Mouse (Mus musculus) C2C12 (cell line): Measurements from ENCODE around the gene Zbtb8b. TPM values are rescaled to one million over a fixed set of nuclear protein-coding genes. Genes with fewer than 3 reads are reported as not detected.

Experiments
- H3K27me3 ChIP-seq: one replicate; pipeline ENCODE4 v1.6.1; 2011; ENCODE audit not compliant: control insufficient read depth, insufficient read depth, insufficient read length
- H3K36me3 ChIP-seq: one replicate; pipeline ENCODE4 v1.6.1; 2011; ENCODE audit not compliant: control insufficient read depth, insufficient read depth
- H3K4me3 ChIP-seq: one replicate; pipeline ENCODE4 v1.5.1; 2011; ENCODE audit warnings: mild to moderate bottlenecking, control low read depth; ENCODE audit not compliant: poor library complexity, insufficient read depth, severe bottlenecking
- H3K79me2 ChIP-seq: one replicate; pipeline ENCODE4 v1.6.1; 2011; ENCODE audit not compliant: control insufficient read depth, insufficient read depth
- H3K79me3 ChIP-seq: one replicate; pipeline ENCODE4 v1.6.1; 2011; ENCODE audit warnings: low read depth, control low read depth
- H3ac ChIP-seq: one replicate; pipeline ENCODE3; 2011; ENCODE audit warnings: low read depth; ENCODE audit not compliant: control insufficient read depth, insufficient read length
- CEBPB ChIP-seq: IDR thresholded peaks from one replicate; pipeline ENCODE4 v1.6.1; 2011; ENCODE audit warnings: low read depth, mild to moderate bottlenecking, control low read depth, moderate library complexity
- CTCF ChIP-seq: IDR thresholded peaks from one replicate; pipeline ENCODE4 v1.5.1; 2011; ENCODE audit not compliant: control insufficient read depth, insufficient read depth, insufficient read length
- FOSL1 ChIP-seq: IDR thresholded peaks from one replicate; pipeline ENCODE4 v1.8.0; 2011; ENCODE audit warnings: mild to moderate bottlenecking, low read length; ENCODE audit not compliant: poor library complexity, insufficient read depth, severe bottlenecking
- MAX ChIP-seq: IDR thresholded peaks from one replicate; pipeline ENCODE4 v1.6.1; 2011; ENCODE audit warnings: mild to moderate bottlenecking, control low read depth
- MYOD1 ChIP-seq: IDR thresholded peaks from one replicate; pipeline ENCODE4 v1.6.1; 2011; ENCODE audit warnings: low read depth; ENCODE audit not compliant: control insufficient read depth, insufficient read length
- MYOG ChIP-seq: IDR thresholded peaks from one replicate; pipeline ENCODE4 v1.6.1; 2011; ENCODE audit not compliant: control insufficient read depth, insufficient read length; ENCODE audit errors: extremely low read depth
- USF1 ChIP-seq: IDR thresholded peaks from one replicate; pipeline ENCODE4 v1.6.1; 2011; ENCODE audit warnings: low read depth, mild to moderate bottlenecking, control low read depth, moderate library complexity
- polyA plus RNA-seq: library from polyadenylated mRNA; unstranded; fragments of >200 nt; fragmentation: generic; extraction: Trizol; gene quantifications from one replicate; pipeline ENCODE4 v1.2.1, GENCODE M21; 2012; ENCODE audit warnings: missing spikeins

The Zbtb8b gene
- polyA plus RNA-seq, 1 experiment = not detected

DNA sequence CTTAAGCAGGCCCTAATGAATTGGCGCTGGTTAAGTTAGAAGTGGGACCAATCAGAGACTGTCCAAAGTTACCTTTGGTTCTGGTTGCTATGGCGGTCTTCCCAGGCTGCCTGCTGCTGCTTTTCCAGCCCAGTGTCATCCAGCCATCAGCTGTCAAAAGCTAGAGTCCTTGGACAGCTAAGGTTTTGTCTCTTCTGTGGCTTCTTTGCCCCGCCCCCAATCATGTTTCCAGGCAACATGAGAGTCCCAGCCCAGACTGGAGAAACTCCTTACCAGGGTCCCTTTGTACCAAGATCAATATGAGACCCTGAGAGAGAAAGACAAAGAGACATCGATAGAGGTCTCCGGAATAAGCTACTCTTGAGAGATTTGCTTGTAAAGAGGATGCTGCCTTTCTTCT lies 52.2 kb downstream of the Zbtb8b start:
- no peak overlapping the region for H3ac ChIP-seq
- H3K79me2 ChIP-seq = no peaks in the 10 kb centered on the region
- H3K4me3 ChIP-seq = no peak overlapping the region
- H3K36me3 ChIP-seq = no peaks in the 10 kb centered on the region
- H3K27me3 ChIP-seq = no peaks in the 10 kb centered on the region
- no peak for TF ChIP-seq USF1
- no peak for TF ChIP-seq MYOD1
- no peak for TF ChIP-seq CTCF
- TF ChIP-seq CEBPB = no peak
- no peak for TF ChIP-seq FOSL1
- no peak for TF ChIP-seq MAX
- no peak for TF ChIP-seq MYOG
- no peaks in the 10 kb centered on the region for H3K79me3 ChIP-seq

- TF ChIP-seq FOSL1 = no peak
- TF ChIP-seq MAX = no peak
- TF ChIP-seq CTCF = no peak
- TF ChIP-seq MYOG = no peak
- H3K4me3 ChIP-seq = no peak overlapping the region
- no peaks in the 10 kb centered on the region for H3K27me3 ChIP-seq
- H3K36me3 ChIP-seq = no peaks in the 10 kb centered on the region
- no peak overlapping the region for H3ac ChIP-seq
- no peaks in the 10 kb centered on the region for H3K79me2 ChIP-seq
- H3K79me3 ChIP-seq = no peaks in the 10 kb centered on the region
Observed at GRCm38 (mm10) chr4:129386989-129387388, 53.7 kb downstream of the Zbtb8b start.

- TF ChIP-seq FOSL1 (no peak), MAX (no peak), USF1 (no peak), MYOD1 (no peak), CEBPB (no peak)
- Histone ChIP-seq H3K36me3 (no peaks in the 10 kb centered on the region), H3ac (no peak overlapping the region), H3K79me2 (no peaks in the 10 kb centered on the region), H3K4me3 (no peak overlapping the region), H3K79me3 (no peaks in the 10 kb centered on the region), H3K27me3 (no peaks in the 10 kb centered on the region)
Observed at GRCm38 (mm10) chr4:129386269-129386946, 54.2 kb downstream of the Zbtb8b start.

- Histone ChIP-seq H3K79me2 (no peaks in the 10 kb centered on the region), H3K4me3 (no peak overlapping the region), H3K27me3 (no peaks in the 10 kb centered on the region), H3ac (no peak overlapping the region), H3K79me3 (no peaks in the 10 kb centered on the region), H3K36me3 (no peaks in the 10 kb centered on the region)
- TF ChIP-seq MYOG (no peak), FOSL1 (no peak), MYOD1 (no peak), USF1 (no peak), MAX (no peak), CTCF (no peak), CEBPB (no peak)
Observed at GRCm38 (mm10) chr4:129385685-129386084, 55.0 kb downstream of the Zbtb8b start.

DNA sequence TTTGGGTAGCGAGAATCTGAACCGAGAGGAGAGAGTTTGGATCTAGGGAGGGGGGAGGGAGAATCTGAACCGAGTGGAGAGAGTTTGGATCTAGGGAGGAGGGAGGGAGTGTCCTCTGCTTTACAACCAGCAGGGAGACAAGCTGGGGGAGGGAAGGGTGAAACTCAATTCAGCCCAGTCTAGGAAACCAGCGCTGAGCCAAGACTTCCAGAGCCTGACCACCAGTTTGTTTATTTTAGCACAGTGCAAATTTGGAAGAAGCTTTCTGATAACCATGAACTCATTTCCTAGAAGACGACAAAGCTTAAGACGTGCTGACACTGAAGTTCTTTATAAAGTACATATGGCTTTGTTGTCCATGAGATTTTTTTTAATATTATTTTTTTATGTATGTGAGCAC lies 56.2 kb downstream of the Zbtb8b start:
- Histone ChIP-seq H3K27me3 (no peaks in the 10 kb centered on the region), H3ac (no peak overlapping the region), H3K79me2 (no peaks in the 10 kb centered on the region), H3K36me3 (no peaks in the 10 kb centered on the region), H3K79me3 (no peaks in the 10 kb centered on the region), H3K4me3 (no peak overlapping the region)
- TF ChIP-seq CEBPB = no peak
- no peak for TF ChIP-seq MAX
- no peak for TF ChIP-seq USF1
- no peak for TF ChIP-seq FOSL1
- no peak for TF ChIP-seq CTCF
- TF ChIP-seq MYOG = no peak
- TF ChIP-seq MYOD1 = no peak

GRCm38 (mm10) chr4:129383586-129383985 lies 57.1 kb downstream of the Zbtb8b start:
- no peaks in the 10 kb centered on the region for H3K79me2 ChIP-seq
- no peaks in the 10 kb centered on the region for H3K36me3 ChIP-seq
- no peak for TF ChIP-seq FOSL1
- TF ChIP-seq MYOD1 = no peak
- no peak for TF ChIP-seq USF1
- no peak for TF ChIP-seq MAX
- no peak for TF ChIP-seq CTCF
- TF ChIP-seq CEBPB = no peak
- no peak for TF ChIP-seq MYOG
- H3K4me3 ChIP-seq = no peak overlapping the region
- no peaks in the 10 kb centered on the region for H3K27me3 ChIP-seq
- no peak overlapping the region for H3ac ChIP-seq
- no peaks in the 10 kb centered on the region for H3K79me3 ChIP-seq

DNA sequence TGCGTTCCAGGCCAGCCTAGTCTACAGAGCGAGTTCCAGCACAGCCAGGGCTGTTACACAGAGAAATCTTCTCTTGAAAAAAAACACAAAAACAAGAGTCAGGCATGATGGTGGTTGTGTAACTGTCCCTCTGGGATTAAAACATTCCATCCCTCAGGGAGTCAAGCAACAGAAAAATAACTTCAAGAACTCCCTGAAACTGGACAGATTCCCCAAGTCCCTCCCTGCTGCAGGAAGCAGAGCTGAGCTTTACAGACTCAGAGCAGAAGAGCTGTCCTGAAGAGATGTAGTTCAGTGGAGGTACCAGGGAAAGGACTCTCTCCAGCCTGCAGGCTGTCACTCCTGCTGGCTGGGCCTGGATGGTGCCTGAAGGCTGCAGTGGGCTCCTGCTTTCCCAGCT lies 58.2 kb downstream of the Zbtb8b start:
- Histone ChIP-seq H3K27me3 (no peaks in the 10 kb centered on the region), H3K79me3 (no peaks in the 10 kb centered on the region), H3K79me2 (no peaks in the 10 kb centered on the region), H3K36me3 (no peaks in the 10 kb centered on the region), H3ac (no peak overlapping the region), H3K4me3 (no peak overlapping the region)
- no peak for TF ChIP-seq CTCF
